Mouse (Mus musculus) T-cell, adult 2 months (primary cell): ENCODE results near the gene Prdm16.

Experiments
- DNase-seq: peaks from one replicate; pipeline ENCODE4 v3.0.0; 2022; ENCODE audit warnings: low spot score

The Prdm16 gene

DNA sequence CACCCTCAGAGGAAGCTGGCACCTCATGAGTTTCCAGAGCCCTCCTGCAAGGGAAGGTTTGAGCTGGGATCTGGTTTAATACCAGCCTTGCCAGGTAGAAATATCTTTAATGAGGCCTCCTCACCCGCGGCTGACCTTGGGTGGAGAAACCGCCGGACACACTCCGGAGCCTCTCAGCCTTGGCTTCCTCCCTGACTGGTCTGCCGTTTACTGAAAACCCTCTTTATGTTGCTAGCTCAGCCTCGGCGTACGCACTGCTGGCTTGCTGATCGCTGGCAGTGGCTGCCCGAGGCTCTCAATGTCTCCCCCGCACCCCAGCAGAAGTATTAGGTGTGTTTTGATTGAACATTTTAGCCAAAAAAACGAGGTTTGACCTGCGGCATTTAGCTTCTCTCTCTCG is 156.5 kb downstream of the Prdm16 start:
- DNase-seq = no peak

DNA sequence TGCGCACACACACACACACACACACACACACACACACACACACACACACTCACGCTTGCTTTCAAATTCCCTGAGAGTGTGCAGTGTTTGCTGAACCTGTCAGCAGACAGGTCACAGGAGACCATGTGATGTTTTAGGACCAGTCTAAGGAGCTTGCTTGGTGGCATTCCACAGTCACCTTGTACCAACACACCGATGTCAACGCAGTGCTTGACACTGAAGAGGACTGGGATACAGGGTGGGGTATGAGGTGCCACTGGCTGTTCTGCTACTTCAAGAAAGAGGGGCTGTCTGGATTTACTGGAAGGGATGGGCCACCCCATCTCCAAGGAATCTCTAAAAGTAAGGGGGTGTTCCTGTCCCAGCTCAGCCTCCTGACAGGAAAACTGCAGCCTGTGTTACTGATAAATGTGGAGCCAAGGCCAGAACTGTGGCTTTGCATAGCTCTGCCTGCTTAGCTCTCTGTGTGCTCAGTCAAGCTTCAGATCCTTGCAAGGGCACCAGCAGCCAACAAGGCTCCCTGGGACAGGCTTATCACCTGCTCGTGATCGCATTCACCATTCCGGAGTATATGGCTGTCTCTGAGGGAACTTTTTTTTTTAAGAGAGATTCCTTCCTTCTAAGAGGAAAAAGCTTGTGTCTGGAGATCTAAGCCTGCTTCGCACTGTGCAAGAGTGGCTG is 157.6 kb downstream of the Prdm16 start:
- DNase-seq = no peak

DNA sequence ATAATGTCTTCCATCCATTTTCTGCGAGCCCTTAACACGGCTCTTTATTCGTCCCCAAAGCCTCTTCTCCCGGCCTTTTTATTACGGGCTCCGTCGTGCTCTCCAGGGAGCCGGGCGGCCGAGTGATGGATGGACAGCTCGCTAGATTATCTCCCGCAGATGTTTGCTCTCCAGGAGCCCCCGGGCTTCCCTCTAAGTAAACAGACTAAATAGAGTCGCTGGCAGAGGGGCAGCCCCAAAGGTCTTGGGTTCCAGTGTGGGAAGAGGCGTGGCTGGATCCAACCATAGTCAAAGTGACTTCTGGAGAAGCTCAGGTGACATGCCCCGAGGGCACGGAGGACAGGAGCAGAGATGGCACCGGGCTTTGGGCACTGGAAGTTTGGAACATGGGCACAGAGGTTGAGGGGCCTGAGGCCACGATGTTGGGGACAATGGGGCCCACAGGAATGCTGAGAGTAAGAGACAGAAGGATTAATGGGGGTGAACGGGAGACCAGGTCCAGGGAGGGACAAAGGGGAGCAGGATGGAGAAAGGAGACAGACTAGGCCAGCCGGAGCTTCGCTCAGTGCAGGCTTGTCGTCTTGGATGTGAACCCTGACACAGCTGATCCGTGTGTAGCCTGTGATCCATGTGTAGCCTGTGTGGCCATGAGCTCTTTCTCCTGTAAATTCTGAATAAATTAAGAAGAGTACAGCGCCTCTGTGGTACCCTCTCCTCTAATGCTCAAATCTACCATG is 162.9 kb downstream of the Prdm16 start:
- DNase-seq = no peak

DNA sequence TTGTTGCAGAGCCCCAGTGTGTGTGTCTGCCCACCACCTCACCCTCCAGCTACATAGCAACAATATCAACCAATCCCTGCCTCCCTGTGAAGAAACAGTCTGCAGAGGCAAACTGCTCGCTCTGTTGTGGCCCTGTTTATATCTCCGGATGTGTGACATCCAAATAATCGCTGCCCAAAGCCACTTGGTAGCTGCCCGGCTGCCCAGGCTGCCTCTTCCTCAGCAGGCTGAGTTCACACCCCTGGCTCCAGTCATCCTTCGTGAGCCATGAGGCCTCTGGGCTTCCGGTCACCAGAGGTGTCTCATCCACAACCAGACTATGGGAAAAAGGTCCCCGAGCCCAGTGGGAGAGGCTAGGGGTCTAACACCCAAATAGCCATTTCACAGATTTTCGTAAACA is 164.1 kb downstream of the Prdm16 start:
- no peak for DNase-seq

DNA sequence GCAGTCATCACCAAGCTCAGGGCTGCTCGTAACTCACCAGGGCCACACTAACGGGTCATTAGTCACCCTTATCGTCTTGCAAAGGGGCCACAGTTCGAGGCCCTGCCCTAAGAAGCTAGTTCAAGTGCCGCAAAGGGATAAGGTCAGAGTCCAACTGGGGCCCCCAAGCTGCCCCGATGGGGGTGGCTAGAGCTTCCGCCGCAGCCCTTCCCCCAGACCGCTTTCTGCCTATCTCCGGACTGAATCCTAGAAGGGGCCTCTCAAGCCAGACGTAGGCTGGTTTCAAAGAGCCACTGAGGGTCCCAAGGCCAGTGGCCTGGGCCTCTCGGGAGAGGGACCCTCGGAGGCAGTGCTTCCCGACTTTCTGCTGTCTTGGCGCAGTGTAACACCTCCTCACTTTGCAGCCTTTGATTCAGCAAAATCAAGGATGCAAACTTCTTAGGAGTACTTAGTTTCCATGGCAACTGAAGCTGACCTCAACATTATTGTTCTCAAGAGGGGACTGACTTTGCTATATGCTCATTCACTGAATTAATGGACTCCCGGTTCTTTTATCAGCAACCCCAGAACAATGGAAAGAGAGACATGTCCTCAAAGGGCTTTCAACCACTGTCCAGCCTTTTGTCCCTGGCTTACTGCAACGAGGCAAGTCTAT is 165.1 kb downstream of the Prdm16 start:
- no peak for DNase-seq

DNA sequence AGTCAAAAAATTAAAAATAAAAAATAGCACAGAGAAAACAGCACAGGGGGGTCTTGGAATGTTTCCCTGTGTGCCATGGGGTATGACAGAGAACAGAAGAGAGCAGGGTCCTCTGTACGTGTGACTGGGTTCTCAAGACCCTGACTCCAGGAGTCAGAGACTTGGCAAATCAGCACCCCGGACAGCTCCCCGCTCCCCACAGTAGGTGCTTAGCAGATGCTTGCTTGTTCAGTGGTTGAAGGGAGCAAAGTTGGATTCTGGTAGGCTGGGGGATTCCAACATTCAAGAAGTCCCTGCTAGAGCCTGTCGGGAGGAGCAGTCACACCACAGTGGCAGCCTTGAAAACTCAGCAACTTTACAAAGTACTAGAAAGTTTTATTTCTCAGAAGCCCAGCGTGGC is 170.4 kb downstream of the Prdm16 start:
- no peak for DNase-seq

DNA sequence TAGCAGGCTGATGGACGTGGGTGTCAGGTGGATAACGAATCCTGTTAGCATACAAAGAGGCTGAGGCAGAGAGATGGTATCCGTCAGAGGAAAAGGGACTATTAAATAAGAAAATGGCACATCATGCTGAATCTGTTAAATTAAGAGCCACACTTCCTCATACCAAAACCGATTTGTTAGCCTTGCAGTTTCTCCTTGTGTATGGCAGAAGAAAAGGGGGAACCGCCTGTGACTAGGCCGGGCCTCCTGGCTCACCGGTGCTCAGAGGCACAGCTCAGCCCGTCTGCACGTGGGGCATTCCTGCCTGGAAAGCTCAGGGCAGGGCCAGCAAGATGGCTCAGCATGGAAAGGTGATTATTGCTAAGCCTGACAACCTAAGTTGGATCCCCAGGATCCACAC is 171.6 kb downstream of the Prdm16 start:
- DNase-seq = no peak

DNA sequence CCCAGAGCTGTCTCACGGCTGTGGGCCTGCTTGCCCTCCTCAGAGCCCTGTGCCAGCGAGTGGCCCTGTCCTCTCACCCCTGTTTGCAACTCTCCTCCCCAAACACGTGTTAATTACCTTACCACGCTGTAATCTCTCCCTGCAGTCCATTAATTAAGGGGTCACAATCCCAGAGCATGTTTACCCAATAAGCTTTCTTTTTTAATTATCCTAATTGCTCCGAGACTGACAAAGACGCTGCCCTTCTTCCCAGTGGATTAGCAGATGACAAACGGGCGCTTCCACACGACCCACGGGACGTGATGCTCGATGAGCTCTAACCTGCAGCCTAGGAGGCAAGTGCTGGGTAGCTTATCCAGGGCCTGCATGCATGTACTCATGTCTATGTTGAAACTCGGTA is 176.7 kb downstream of the Prdm16 start:
- no peak for DNase-seq

DNA sequence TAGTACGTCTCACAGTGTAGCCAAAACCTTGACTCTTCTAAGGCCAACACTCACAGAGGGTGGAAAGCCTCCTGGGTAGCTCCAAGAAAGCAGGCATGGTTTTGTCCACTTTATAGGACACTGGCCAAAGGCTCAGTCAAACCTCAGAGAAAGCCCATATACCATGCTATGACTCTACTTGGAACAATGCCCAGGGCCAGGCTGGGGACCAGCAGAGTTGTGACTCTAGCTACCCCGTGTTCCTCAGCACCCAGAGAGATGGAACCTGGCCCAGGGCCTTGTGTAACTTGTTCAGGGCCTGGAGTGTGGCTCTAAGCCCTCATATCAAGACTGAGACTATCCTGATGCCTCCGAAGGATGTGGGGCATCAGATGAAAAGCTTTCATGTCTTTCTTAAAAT is 178.9 kb downstream of the Prdm16 start:
- no peak for DNase-seq

DNA sequence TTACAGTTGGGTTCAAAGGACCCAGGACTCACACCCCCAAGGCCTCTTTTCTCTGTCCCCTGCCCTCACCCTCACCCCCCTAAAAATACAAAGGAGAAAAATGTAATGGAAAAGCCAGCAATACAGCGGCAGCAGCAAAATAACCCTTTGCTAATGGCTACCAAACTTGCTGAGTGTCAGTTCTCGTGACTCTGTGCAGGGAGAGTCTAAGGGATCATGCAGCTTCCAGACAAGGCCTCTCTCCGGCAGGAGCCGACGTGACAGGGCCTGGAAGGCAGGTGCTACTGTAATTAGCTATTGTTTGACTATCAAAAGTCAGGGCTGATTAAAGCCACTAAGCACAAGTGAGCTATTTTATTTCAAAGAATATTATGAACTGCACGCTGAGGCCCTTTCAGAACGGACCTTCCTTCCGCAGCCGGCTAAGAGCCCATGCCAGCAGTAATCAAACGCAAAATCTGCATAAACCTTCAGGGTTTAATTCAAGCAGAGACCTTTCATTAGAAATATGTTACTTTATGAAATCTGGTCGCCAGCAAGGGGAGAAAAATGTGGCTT is 180.3 kb downstream of the Prdm16 start:
- DNase-seq = no peak

DNA sequence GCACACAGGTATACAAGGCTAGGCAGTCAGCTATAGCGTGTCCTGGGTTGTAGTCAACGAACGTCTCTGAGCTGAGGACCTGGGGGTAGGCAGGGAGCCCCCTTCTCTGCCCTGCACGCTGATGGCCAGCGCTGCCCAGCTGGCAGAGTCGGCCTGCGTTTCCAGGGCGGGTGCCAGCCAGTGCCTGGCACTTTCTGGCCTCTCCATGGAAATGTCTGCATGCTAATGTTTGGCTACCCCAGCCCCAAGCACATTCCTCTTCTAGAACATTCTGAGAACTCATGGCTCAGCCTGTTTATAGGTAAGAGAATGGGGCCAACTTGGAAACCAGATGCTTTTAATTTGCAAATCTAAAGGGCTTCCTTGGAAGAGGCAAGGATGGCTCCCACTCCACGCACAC is 186.2 kb downstream of the Prdm16 start:
- no peak for DNase-seq

DNA sequence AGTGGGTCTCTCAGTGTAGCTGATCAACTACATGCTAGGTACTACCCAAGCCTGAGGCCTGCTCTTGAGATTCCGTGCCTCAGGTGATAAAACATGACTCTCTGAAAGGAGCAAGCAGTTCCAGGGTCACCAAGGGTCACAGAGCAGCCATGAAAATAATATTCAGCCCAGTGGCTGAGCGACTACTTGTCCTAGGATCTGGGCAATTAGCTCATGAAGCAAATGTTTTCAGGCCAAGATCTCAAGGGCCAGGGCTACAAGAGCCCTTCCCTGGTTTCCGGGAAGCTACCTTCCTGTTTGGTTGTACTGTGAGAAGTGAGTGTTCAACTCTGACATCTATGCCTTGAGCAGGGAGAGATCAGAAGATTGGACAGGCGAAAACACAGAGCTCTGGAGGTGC is 186.6 kb downstream of the Prdm16 start:
- no peak for DNase-seq

DNA sequence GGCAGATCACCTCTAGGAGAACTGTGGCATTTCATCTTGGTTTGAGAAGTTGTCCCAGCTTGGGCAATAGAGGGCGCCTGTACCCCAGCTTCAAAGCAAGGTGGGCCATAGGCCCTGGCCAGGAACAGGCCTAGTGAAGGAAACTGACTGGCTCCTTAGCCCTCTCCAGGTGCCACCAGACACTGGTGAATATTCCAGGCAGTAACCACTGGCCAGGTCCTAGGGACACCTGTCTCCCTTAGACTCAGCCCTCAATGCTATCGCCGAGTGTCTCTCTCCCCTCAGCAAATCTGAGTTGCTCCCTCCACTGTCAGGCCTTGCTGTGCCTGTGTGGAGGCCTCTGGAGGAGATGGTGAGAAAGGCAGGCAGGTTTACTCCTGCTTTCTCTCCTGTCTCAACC is 187.3 kb downstream of the Prdm16 start:
- DNase-seq = no peak

DNA sequence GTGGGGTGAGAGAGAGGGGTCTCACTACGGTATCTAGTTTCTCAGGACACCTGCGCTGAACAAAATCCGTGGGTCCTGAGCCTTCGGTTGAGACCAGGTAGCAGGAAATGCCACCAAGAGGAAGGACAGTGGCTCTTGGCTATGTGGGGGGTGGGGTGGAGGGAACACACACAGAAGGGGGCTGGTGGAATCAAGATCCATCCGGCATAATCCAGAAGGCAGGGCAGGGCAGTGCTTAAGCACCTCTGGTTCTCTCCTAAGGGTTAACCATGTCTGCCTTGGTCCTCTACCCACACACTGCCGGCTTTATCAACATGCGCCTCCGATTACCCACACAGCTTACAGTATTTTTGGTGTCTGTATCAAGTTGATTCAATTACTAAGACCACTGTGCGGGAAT is 191.0 kb downstream of the Prdm16 start:
- DNase-seq = no peak

DNA sequence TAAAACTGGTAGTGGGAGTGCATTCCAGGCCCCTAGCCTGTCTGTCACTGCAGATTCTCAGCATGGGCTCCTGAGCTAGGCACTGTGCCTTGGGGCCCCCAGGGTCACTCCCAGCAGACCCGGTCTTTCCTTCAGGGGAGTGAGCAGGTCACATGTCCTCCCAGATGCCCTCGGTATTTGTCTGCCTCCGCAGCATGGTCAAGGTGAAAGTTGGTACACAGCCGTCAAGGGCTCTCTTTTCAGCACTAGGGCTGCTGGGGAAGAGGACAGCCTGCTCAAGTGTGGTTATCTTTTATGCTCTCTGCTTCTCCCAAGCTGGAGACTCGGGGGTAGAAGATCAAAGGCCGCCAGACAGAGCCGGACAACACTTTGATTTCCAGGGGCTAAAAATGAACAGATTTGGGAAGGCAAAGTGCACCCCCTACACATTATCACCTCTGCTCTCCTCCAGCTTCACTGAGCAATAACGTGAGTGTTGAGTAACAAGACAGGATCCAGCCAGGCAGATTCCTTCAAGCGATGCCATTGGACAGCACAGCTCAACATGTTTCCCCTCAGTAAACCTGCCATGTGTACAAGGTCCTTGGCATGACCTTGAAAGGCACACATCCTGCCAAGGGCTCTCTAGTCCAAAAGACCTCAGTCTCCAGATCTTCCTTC is 193.9 kb downstream of the Prdm16 start:
- DNase-seq = no peak

DNA sequence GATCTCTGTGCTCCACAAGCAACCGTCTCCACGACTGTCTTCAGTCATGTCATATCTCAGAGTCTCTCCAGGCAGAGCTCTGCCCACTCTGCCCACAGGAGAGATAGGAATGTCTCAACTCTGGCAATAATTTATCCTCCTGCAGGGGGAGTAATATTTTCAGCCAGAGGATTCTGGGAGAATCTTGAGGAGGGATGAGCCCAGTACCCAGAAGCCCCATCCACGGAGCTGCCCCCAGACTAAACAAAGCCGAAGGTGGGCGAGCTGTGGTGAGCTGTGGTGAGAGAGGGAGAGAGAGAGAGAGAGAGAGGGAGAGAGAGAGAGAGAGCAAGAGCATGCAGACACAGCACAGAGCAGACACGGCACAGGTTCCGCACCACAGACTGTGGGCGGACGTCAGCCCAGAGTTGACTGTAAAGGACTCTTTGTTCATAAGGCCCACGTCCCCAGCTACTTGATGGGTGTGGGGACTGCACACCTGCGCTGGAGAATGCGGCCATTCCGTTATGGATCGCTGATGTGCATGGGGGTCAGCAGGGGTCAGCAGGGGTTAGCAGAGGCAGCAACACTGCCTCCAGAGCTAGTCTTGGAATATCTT is 197.1 kb downstream of the Prdm16 start:
- no peak for DNase-seq

DNA sequence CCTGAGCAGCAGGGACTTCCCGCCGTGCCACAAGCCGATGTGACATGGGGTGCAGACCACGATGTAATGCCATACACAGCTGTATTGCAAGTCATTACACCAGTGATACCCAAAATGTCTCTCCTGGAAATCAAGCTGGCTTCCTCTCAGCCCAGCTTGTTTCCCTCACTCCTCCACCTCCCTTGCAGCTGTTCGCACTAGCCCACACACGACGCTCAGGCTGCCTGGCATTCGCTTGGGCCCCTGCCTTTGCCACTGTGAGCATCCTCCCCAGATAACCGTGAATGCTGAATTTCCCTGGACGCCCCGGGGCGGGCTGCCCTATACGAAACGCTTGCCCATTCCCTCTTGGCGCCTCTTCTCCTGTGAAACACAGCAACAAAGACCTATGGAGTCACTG is 198.1 kb downstream of the Prdm16 start:
- no peak for DNase-seq

DNA sequence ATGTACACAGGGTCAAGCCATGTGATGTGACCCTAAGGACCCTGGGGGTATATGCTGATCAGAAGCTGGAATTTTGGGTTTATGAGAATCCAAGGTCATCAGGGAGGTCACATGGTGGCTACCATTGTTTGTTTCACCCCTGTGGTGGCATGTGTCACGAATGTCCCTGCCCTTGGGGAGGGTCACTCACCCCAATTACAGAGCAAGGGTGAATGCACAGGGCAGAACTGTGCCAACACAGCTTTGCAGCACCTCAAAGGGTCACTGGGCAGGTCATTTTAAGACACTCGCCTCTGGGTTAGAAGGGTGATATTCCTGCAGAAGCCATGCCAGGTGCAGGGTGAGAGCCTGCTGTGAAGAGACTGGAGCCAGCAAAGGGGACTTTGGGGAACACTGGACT is 206.9 kb downstream of the Prdm16 start:
- DNase-seq = no peak

DNA sequence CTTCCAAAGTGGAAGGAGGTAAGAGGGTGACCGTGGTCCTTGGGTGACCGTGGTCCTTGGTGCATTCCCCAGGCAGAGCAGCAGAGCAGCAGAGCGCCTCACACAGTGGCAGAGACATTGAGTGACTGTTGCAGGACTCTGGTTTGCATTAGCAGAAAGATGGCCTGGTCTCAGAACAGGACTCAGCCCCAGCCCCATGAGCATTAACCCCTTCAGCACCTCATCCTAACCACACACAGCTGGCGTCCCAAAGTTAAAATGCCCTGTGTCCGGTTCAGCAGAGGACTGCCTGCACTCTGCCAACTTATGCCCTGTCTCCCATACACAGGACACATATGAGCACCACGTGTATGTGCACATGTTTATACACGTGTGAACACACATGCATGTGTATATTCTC is 209.8 kb downstream of the Prdm16 start:
- DNase-seq = no peak

DNA sequence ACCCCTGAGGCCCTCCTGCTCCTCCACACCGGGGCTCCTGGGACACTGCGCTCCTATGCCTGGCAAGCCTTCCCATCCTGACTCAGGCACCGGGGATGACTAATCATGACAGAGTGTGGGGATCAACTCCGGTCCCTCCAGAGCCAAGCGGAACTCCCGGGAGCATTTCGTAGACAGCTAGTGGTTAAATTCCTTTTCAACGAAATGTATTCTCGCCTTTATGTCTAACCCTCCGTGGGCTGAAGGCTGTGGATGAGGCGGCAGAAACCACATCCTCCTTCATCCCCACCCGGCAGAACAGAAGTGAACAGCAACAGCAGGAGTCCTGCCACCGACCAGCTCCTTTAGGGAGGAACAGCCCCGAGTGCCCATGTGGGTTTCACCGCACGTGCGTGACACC is 211.4 kb downstream of the Prdm16 start:
- DNase-seq = no peak

DNA sequence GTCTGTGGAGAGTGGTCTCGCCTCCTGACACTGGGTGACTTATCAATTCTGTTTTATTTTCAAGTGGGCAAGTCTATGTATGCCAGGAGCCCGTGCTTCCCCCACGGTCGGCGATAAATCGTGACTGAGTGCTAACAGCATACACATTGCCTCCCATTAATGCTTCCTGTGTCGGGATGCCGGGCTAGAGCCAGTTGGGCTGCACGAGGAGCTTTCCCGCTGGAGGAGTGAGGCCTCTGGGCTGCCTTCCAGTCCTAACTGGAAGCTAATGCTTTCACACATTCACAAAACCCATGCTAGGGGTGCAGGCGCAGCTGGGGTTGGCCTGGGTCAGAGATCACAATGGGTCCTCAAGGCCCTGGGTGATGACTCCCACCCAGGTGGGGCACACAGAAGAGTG is 212.0 kb downstream of the Prdm16 start:
- DNase-seq = no peak

DNA sequence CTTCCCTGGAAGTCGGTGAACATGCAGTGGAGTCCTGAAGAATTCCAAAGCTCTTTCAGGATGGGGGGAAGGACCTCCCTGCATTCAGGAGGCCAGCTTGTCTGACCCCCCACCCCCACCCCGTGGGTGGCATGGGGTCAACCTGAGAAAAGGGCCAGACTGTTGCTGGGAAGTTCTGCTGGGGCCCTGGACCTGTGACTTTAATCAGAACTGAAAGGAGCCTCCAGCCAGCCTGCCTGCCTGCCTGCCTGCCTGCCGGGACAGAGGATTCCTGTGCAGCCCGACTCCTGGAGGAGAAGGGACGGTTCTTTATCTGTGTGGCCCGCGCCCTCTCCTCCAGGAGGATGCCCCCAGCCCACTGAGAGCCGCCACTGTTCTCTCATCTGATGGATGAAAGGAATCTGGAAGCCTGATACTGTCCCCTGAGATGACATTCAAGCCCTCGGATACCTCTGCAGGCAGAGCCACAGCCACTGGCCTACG is 214.2 kb downstream of the Prdm16 start:
- DNase-seq = no peak
